Mouse (Mus musculus) ES-Bruce4 (cell line): ENCODE measurements at regions not wholly inside any gene's neighbourhood (a gene's known extent, or its start where the extent isn't known, plus 50 kb on each side); places are given as distances from the start of the nearest gene placed in this dataset.

Experiments used
- H3K27ac ChIP-seq: 2 replicates; pipeline ENCODE4 v1.5.1; 2012; ENCODE audit warnings: low read length, inconsistent platforms; ENCODE audit not compliant: insufficient read depth
- H3K27me3 ChIP-seq: 2 replicates; pipeline ENCODE4 v1.6.1; 2012; ENCODE audit warnings: mild to moderate bottlenecking, low read length, inconsistent platforms; ENCODE audit not compliant: control insufficient read depth, poor library complexity, insufficient read depth, severe bottlenecking
- H3K36me3 ChIP-seq: 2 replicates; pipeline ENCODE4 v1.6.1; 2012; ENCODE audit warnings: inconsistent platforms, mild to moderate bottlenecking, low read length, moderate library complexity; ENCODE audit not compliant: control insufficient read depth, poor library complexity, insufficient read depth, severe bottlenecking
- H3K4me1 ChIP-seq: one replicate; pipeline ENCODE4 v1.8.1; 2011; ENCODE audit warnings: low read length; ENCODE audit not compliant: control insufficient read depth, insufficient read depth
- H3K4me3 ChIP-seq: 2 replicates; pipeline ENCODE4 v1.5.1; 2011; ENCODE audit warnings: low read depth, mild to moderate bottlenecking, low read length
- H3K9ac ChIP-seq: 2 replicates; pipeline ENCODE4 v1.6.1; 2012; ENCODE audit warnings: low read depth, mild to moderate bottlenecking, inconsistent platforms; ENCODE audit not compliant: poor library complexity, severe bottlenecking
- H3K9me3 ChIP-seq: replicated peaks from 2 replicates; pipeline ENCODE4 v1.6.1; 2012; ENCODE audit warnings: mild to moderate bottlenecking, low read length, inconsistent platforms; ENCODE audit not compliant: control insufficient read depth, poor library complexity, insufficient read depth, severe bottlenecking
- CTCF ChIP-seq: IDR thresholded peaks from one replicate; pipeline ENCODE4 v1.8.1; 2011; ENCODE audit warnings: low read depth, low read length
- EP300 ChIP-seq: IDR thresholded peaks from 2 replicates; pipeline ENCODE4 v1.6.1; 2011; ENCODE audit warnings: low read depth, low read length; ENCODE audit not compliant: insufficient read depth
- POLR2A ChIP-seq: IDR thresholded peaks from one replicate; pipeline ENCODE4 v1.8.1; 2011; ENCODE audit warnings: low read length; ENCODE audit not compliant: insufficient read depth

DNA sequence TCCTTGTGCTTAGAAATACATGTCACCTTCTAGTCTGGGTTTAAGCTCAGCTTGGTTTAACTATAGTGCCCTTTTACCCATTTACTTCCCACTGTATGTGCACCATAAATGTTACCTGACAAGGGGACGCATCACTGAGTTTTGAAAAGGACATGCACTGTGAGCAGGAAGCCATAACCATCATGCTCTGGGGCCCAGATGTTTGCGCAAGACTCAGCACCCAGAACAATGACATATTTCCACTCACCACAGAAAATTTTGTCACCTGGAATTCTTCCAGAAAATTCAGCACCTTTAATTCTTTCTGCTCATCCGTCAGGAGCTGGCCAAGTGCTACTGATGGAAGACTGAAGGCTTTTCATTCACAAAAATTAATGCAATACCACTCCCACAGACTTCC is 216.1 kb upstream of the Elac2 start:
- Histone ChIP-seq H3K4me3 (no peak overlapping the region), H3K36me3 (no peaks in the 10 kb centered on the region), H3K9me3 (no peaks in the 10 kb centered on the region), H3K4me1 (no peaks in the 10 kb centered on the region), H3K27me3 (no peaks in the 10 kb centered on the region), H3K9ac (no peak overlapping the region), H3K27ac (no peak overlapping the region)
- TF ChIP-seq POLR2A (no peak), EP300 (no peak), CTCF (no peak)

DNA sequence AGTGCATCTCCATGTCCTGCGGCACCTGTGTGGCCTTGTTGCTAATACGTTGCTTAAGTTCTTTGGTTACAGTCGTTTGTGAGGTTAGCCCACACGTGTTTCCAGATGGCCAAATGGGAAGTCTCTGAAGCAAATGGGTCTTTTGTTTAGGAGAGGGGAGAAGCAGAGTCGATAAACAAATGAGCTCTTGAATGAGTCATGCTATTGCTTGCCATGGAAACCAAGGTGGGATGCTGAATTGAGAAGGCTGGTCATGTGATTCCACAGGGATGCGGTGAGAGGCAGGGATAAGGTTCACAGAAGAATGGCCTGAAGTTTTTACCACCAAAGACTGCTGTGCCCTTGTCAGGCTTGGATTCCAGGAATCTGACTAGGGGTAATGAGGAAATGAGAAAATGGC is 214.8 kb upstream of the Elac2 start:
- H3K27me3 ChIP-seq, result no peaks in the 10 kb centered on the region
- no peak overlapping the region for H3K9ac ChIP-seq
- TF ChIP-seq CTCF, result no peak
- no peak for TF ChIP-seq POLR2A
- TF ChIP-seq EP300, result no peak
- H3K27ac ChIP-seq, result no peak overlapping the region
- H3K9me3 ChIP-seq, result no peaks in the 10 kb centered on the region
- H3K4me1 ChIP-seq, result no peaks in the 10 kb centered on the region
- H3K36me3 ChIP-seq, result no peaks in the 10 kb centered on the region
- no peak overlapping the region for H3K4me3 ChIP-seq

DNA sequence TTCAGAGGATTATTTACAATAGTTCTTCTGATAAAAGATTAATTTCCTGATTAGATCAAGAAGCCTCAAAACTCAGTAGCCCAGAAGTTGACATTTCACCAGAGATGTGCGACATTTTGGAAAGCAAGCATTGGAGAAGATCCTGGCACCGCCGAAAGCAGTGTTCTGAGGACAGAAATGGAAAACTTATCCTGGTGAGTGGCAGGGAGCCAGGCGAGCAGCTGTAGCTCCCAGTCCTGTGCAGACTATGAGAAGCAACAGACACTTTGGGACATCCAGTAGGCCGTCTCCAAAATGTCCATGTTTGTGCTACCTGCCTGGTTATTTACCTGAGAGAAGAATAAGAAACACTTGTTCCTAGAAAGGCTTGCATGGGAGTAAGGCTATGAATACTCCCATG is 202.1 kb upstream of the Elac2 start:
- H3K27me3 ChIP-seq, result no peaks in the 10 kb centered on the region; the same call in 1 of the 2 replicates
- no peaks in the 10 kb centered on the region for H3K9me3 ChIP-seq
- H3K9ac ChIP-seq, result no peak overlapping the region
- no peaks in the 10 kb centered on the region for H3K36me3 ChIP-seq
- H3K4me1 ChIP-seq, result no peaks in the 10 kb centered on the region
- H3K27ac ChIP-seq, result no peak overlapping the region
- H3K4me3 ChIP-seq, result no peak overlapping the region
- TF ChIP-seq CTCF, result no peak
- TF ChIP-seq POLR2A, result no peak
- no peak for TF ChIP-seq EP300

DNA sequence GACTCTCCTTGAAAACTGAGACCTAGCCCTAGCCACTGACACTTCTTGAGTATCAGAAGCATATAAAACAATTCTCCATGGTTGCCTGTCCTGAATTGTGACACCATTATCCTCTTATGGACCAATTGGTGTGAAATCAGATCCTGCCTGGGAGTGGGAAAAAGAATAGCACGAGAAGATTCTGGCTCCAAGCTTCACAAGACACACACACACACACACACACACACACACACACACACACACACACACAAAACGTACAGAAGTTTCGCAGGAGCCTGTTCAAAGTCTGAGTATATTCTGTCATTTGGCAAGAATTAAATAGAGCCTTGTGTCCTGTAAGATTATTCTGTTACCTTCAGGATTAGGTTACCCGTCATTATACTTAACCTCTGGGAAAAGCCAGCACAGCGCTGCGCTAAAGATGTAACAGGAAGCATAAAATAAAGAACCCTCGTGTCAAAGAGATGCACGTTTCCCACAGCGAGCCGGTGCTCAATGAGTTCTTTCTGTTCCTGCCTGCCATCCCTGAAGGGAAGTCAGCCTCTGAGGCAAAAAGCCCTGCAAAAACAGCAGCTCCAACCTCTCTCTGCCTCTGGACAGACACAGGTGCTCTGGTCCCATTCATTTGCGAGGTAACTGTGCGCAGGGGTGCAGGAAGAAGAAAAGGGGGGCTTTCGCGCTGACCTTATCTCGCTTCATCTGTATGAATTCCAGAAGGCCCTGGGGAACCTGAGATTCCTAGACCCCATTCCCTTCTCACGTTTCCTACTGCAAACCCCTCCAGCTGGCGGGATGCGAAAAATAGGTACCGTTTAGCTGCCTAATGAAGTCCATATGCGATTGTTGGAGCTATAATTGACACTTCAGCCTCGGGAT is 178.4 kb upstream of the Elac2 start:
- H3K9me3 ChIP-seq, result peaks cover 2% of the 10 kb centered on the region; the same call in 1 of the 2 replicates
- TF ChIP-seq POLR2A, result no peak
- no peak for TF ChIP-seq CTCF
- H3K4me1 ChIP-seq, result no peaks in the 10 kb centered on the region
- H3K27me3 ChIP-seq, result no peaks in the 10 kb centered on the region
- H3K36me3 ChIP-seq, result no peaks in the 10 kb centered on the region
- no peak overlapping the region for H3K4me3 ChIP-seq
- no peak overlapping the region for H3K27ac ChIP-seq
- H3K9ac ChIP-seq, result no peak overlapping the region

DNA sequence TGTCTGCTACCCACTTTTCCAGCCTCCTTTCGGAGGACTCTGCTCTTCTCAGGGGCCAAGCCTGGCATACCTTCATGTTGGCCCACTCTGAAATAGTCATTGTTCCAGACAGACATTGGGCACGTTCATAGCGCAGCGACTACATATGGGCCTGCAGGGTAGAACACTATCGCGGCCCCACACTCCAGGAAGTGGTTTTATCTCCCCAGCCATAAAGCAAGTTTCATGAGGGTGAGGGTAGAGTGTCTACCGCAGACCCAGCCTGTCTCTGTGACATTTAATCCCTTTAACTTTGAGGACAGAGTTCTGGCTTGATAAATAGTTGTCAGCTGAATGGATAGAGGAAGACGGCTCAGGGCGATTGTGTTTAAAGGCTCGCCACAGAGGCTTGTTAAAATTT is 177.5 kb upstream of the Elac2 start:
- no peak for TF ChIP-seq POLR2A
- TF ChIP-seq EP300, result no peak
- no peak for TF ChIP-seq CTCF
- H3K27ac ChIP-seq, result no peak overlapping the region
- H3K9me3 ChIP-seq, result peaks cover 2% of the 10 kb centered on the region; the same call in 1 of the 2 replicates
- no peaks in the 10 kb centered on the region for H3K27me3 ChIP-seq
- H3K36me3 ChIP-seq, result no peaks in the 10 kb centered on the region
- no peak overlapping the region for H3K9ac ChIP-seq
- H3K4me1 ChIP-seq, result no peaks in the 10 kb centered on the region
- H3K4me3 ChIP-seq, result no peak overlapping the region

DNA sequence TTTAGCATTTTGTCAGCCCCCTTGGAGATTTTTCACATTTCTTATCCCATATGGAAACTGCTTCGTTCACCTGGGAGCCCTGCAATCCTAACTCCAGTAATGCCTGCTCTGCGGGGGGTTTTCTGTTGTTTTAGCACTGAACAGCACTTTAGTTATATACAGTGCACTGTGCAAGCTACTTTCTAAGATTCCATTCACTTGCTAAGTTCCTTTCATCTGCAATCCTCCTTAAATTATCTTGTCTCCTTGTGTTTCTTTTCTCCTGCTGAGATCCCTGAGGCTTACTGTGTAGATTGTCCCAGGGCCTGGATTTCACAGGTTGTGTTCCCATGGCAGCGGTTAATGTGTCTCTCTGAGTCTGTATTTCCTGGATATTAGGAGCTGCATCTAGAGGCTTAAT is 173.3 kb upstream of the Elac2 start:
- Histone ChIP-seq H3K4me3 (no peak overlapping the region), H3K4me1 (no peaks in the 10 kb centered on the region)

More for the DNA sequence above, 173.3 kb upstream of the Elac2 start:
- Histone ChIP-seq H3K27ac (no peak overlapping the region), H3K27me3 (no peaks in the 10 kb centered on the region), H3K36me3 (no peaks in the 10 kb centered on the region), H3K9ac (no peak overlapping the region), H3K9me3 (no peaks in the 10 kb centered on the region; the same call in 1 of the 2 replicates)
- no peak for TF ChIP-seq CTCF
- TF ChIP-seq POLR2A, result no peak
- no peak for TF ChIP-seq EP300
